22 mouse cellular contexts compared by ENCODE assay signal in genomic region chr5:114549770-114550169, GRCm38 (mm10). TPM values are rescaled to one million over a fixed set of nuclear protein-coding genes. Genes with fewer than 3 reads are reported as not detected.
DNase-seq lines count a peak whose midpoint lies in the region; ATAC-seq and TF ChIP-seq lines count a peak whose summit lies in the region.
"Had no signal": no experiment of that assay in that cellular context is flagged by ENCODE, and none has a peak within 500 bp of the region (broad histone marks: within the 10 kb centered on the region; RNA-seq: fewer than 3 reads in every experiment).

No protein-coding gene starts in this region.

- no peak for ATAC-seq in forebrain, embryonic 15.5 days (replicated peaks)
- ATAC-seq in limb, embryonic 14.5 days (ENCODE audit: low FRiP score, low read depth) = no peak
- ATAC-seq: CD4-positive, CD25-positive, alpha-beta regulatory T cell, adult 4 months; forebrain, embryonic 14.5 days; hindbrain, embryonic 16.5 days; inflammation-experienced regulatory T-cells, adult 6 months had no signal

- TF ChIP-seq POLR2A in limb, embryonic 14.5 days (IDR thresholded peaks at IDR 0.05; ENCODE audit: borderline replicate concordance, extremely low read depth, insufficient read depth, insufficient read length) = no peak

- no peaks in the 10 kb centered on the region for H3K36me3 ChIP-seq in forebrain, embryonic 10.5 days (replicated peaks)
- H3K36me3 ChIP-seq in forebrain, embryonic 15.5 days = no peaks in the 10 kb centered on the region
- H3K36me3 ChIP-seq in limb, embryonic 14.5 days (ENCODE audit: control insufficient read depth, insufficient read depth, low read length) = no peaks in the 10 kb centered on the region
- H3K36me3 ChIP-seq: G1E; hindbrain, embryonic 12.5 days had no signal

- H3K27me3 ChIP-seq in forebrain, embryonic 10.5 days (ENCODE audit: poor library complexity, severe bottlenecking) = peaks cover 22% of the 10 kb centered on the region
- H3K27me3 ChIP-seq in forebrain, embryonic 15.5 days = no peaks in the 10 kb centered on the region
- no peaks in the 10 kb centered on the region for H3K27me3 ChIP-seq in limb, embryonic 14.5 days (ENCODE audit: control insufficient read depth, insufficient read depth, low read length)
- H3K27me3 ChIP-seq: hindbrain, embryonic 12.5 days had no signal

- H3K9me3 ChIP-seq in forebrain, embryonic 10.5 days = peaks cover 2% of the 10 kb centered on the region; the same call in 1 of the 2 replicates
- no peaks in the 10 kb centered on the region for H3K9me3 ChIP-seq in forebrain, embryonic 15.5 days
- no peaks in the 10 kb centered on the region for H3K9me3 ChIP-seq in limb, embryonic 14.5 days (ENCODE audit: control insufficient read depth, low read length)
- H3K9me3 ChIP-seq: G1E; hindbrain, embryonic 12.5 days had no signal

- no peak overlapping the region for H3K4me3 ChIP-seq in forebrain, embryonic 10.5 days
- H3K4me3 ChIP-seq in forebrain, embryonic 15.5 days = no peak overlapping the region
- H3K4me3 ChIP-seq in limb, embryonic 14.5 days (replicated peaks; ENCODE audit: low read length) = no peak overlapping the region
- H3K4me3 ChIP-seq: hindbrain, embryonic 12.5 days had no signal

- WGBS in forebrain, embryonic 10.5 days = 89% methylated on average over 3 of the region's 3 CpGs
- 82% methylated on average over 3 of the region's 3 CpGs for WGBS in forebrain, embryonic 15.5 days
- 30% methylated on average over 3 of the region's 3 CpGs for WGBS in limb, embryonic 14.5 days

- no peak overlapping the region for H3K9ac ChIP-seq in forebrain, embryonic 15.5 days (replicated peaks)
- no peak overlapping the region for H3K9ac ChIP-seq in limb, embryonic 14.5 days (ENCODE audit: low read depth, low read length, severe bottlenecking)
- H3K9ac ChIP-seq: hindbrain, embryonic 12.5 days had no signal

- DNase-seq in adrenal gland, adult (ENCODE audit: inconsistent age in 2 of 2, low spot score in 1 of 2) = peak; percentile 53 to 76
- DNase-seq in adrenal gland, postnatal 4 days (ENCODE audit: low spot score in 2 of 2) = no peak
- DNase-seq in forebrain, embryonic 10.5 days (ENCODE audit: extremely low spot score, low spot score) = no peak
- peak; percentile 59 to 65 for DNase-seq in adrenal gland, postnatal 36 days
- no peak for DNase-seq in limb, embryonic 14.5 days (ENCODE audit: low spot score)
- DNase-seq in ovary, postnatal 36 days (ENCODE audit: low spot score) = no peak
- DNase-seq: B cell, adult 2 months; cerebellum, adult 11-12 months; cerebellum, adult 9-10 months; cerebellum, postnatal 25 days; gastrocnemius, postnatal 36 days; heart, adult 11 months; heart, postnatal 10 days; heart, postnatal 4 days; kidney, adult 18-20 months had no signal

- H3K4me1 ChIP-seq in forebrain, embryonic 10.5 days = peaks cover 41% of the 10 kb centered on the region
- H3K4me1 ChIP-seq in forebrain, embryonic 15.5 days = peaks cover 10% of the 10 kb centered on the region
- H3K4me1 ChIP-seq in limb, embryonic 14.5 days (ENCODE audit: control insufficient read depth, insufficient read depth, low read length) = peaks cover 14% of the 10 kb centered on the region

- H3K4me2 ChIP-seq in forebrain, embryonic 15.5 days (replicated peaks) = no peak overlapping the region
- no peak overlapping the region for H3K4me2 ChIP-seq in limb, embryonic 14.5 days (replicated peaks; ENCODE audit: low read depth, low read length, severe bottlenecking)
- H3K4me2 ChIP-seq: hindbrain, embryonic 12.5 days had no signal

- peak overlapping the region; percentile 78 for H3K27ac ChIP-seq in forebrain, embryonic 10.5 days
- H3K27ac ChIP-seq in forebrain, embryonic 15.5 days (replicated peaks) = no peak overlapping the region
- H3K27ac ChIP-seq in limb, embryonic 14.5 days (replicated peaks; ENCODE audit: low read depth, low read length) = 0 out of 2 replicates have a peak overlapping the region, but pooled peaks have one; percentile 13
- H3K27ac ChIP-seq: hindbrain, embryonic 12.5 days had no signal

RNA-seq across cellular contexts. Expression of gene Fam222a, which starts 18.0 kb away (rescaled TPM):
- 10 to 100 TPM; 33.7 to 33.9 TPM for total RNA-seq in adrenal gland, postnatal 4 days (2021)
- 3.9 and 4.1 TPM in 2 replicates for polyA plus RNA-seq in forebrain, embryonic 10.5 days (2016; fragmentation: Nextera tagmentation; extraction: Ambion mirVana)
- 5.2 and 5.6 TPM in 2 replicates for polyA plus RNA-seq in forebrain, embryonic 15.5 days (2015; fragmentation: Nextera tagmentation; extraction: Ambion mirVana)
- 100 to 1,000 TPM in 1 of 2 experiments, 10 to 100 TPM in 1; 52.1 to 118 TPM for total RNA-seq in adrenal gland, postnatal 36 days (2021)
- 1.5 and 2.2 TPM in 2 replicates for polyA plus RNA-seq in limb, embryonic 14.5 days (2012; rRNA removed)
- polyA plus RNA-seq in limb, embryonic 14.5 days (2014; fragmentation: Nextera tagmentation; extraction: Ambion mirVana) = 0.86 and 1.1 TPM in 2 replicates
- polyA plus RNA-seq: CD4-positive, CD25-positive, alpha-beta regulatory T cell, adult 4 months; inflammation-experienced regulatory T-cells, adult 6 months had no signal

Comparison
In these comparisons a context has a peak if more than half of its experiments do, and no peak if none do; other contexts are left out.
1. DNase-seq: peak in adrenal gland, adult (2 of 2) and adrenal gland, postnatal 36 days (2 of 2); none in adrenal gland, postnatal 4 days (0 of 2), forebrain, embryonic 10.5 days (single experiment), limb, embryonic 14.5 days (single experiment) and ovary, postnatal 36 days (single experiment).